Mouse (Mus musculus) heart, postnatal 25 days (tissue): ENCODE measurements around the gene Nr0b2. TPM values are rescaled to one million over a fixed set of nuclear protein-coding genes. Genes with fewer than 3 reads are reported as not detected.
"Not testable (repeated sequence)": the region's sequence is repeated elsewhere in the genome, so short reads cannot be mapped to it uniquely, and the experiment has no call there.

Source experiments
- DNase-seq: peaks from one replicate; pipeline ENCODE4 v3.0.0; 2022; ENCODE audit warnings: low spot score
- intact Hi-C: fragments of 180-260 bp; cut with DNase I; formaldehyde crosslinking; loops from one replicate; pipeline ENCODE4 v1.15.1; 2025
- total RNA-seq, 2 experiments: library from RNA; stranded (reverse); gene quantifications; 2 replicates each; pipeline ENCODE4 v1.2.3; 2021

The Nr0b2 gene
- total RNA-seq = 10 to 100 TPM; 18.1 to 20.0 TPM

DNA sequence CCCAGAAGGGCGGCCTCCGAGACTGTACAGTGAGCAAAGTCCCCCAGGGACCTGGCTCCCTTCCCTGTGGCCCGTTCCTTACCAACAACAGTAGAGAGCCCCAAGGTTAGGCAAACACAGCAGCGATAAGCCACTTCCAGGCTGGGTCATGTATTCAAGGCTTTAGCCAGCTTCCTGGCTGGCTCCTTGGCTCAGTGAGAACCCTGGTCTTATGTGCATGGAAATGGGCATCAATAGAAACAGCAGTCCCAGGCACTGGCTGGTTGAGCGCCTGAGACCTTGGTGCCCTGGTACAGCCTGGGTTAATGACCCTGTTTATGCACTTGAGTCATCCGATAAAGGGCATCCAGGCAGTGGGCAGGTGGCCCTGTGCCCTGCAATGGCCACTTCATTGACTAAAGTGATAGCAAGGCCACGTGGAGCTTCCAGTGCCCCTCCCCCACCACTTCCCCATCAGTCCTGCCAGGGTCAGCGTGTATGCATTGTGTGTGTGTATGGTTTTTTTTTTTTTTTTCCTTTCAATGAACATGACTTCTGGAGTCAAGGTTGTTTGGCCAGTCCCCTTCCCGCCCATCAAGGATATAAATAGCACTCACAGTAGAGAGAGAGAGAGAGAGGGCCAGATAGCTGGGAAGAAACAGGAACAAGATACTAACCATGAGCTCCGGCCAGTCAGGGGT lies at the start of gene Nr0b2:
TSS of gene Nr0b2 (plus strand) at position 609 of the 680 bp plus-strand sequence.
- DNase-seq = no peak
- intact Hi-C loops = no loop called here

DNA sequence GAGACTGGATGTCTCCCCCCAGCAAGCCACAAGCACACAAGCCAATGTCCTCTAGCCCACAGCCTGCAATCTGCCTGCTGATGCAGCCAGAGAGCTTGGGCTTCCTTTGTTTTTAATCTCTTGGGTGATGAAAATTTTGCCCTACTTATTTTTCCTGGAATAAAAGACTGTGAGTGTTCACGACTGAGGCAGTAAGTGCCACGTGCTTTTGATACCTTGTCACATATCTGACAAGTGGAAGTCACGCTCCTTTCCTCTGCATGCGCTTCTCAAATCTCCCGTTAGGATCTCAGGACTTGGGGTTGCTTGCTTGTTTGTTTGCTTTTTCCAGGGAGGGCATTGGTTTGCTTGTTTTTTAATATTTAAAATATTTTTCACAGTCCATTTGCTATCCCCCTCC lies 48.9 kb upstream of the Nr0b2 start:
- intact Hi-C loops = no loop called here
- no peak for DNase-seq

DNA sequence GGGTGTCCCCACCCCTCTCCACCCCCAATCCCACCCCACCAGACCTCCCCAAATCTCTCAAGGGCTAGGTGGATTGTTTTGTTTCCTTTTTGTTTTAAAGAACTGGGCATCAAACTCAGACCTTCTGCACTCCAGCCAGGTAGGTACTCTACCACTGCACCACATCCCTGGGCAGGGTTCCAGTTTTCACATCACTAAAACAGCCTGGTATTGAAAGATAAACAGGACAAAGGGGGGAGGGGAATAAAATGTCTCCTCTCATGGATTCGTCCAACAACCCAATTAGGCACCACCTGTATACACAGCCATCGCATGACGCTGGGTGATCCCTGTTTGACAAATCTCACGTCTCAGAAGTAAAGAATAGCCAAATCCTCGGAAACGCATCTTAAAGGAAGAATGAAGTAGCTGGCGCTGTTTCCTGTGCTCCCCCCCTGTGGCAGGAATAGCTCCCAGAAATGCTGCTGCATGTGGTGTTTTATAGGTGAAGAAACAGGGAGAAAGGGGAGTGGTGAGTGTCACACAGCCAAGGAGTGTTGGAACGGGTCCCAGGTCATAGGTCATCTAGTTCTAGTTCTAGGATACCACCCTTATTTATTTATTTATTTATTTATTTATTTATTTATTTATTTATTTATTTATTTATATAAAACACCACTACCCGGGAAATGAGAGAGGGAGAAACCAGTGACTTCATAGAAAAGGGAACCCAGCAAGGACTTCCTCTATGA lies 48.3 kb upstream of the Nr0b2 start:
- DNase-seq = no peak
- intact Hi-C loops = no loop called here

DNA sequence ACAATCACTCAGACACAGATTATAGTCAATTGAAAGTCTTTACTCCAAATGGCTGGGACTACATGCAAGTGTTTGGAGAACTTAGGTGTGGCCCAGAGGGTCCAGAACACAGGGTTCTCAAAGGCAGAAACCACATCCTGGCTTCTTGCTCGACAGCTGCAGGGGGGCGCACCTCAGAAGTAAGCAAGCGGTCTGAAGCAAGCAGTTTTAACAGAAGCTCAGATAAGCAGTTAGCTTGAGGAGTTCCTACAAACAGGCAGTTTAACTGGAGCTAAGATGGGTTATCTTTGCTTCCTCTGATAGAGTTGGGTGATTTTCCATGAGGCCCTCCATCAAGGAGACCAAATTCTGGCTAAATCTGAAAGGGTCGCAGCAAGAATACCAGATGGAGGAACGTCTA lies 46.6 kb upstream of the Nr0b2 start:
- intact Hi-C loops = no loop called here
- DNase-seq = no peak

DNA sequence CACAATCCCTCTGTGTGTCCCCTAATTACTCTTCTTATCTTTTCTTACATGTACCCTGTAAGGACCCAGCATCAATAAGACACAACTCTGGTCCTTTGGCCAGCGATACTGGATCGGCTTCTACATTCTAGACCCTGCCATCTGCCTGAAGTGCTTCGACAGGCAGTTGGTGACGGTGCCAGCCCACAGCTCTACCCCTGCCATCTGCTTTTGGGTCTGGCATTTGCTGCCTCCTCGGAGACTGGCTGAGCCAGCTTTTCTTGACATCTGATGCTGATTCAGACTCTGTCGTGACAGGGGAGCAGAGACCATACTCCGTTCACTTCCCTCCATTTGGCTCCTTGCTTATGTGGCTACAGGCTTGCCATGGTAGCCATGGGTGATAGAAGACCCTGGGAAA lies 44.2 kb upstream of the Nr0b2 start:
- intact Hi-C loops = no loop called here

DNA sequence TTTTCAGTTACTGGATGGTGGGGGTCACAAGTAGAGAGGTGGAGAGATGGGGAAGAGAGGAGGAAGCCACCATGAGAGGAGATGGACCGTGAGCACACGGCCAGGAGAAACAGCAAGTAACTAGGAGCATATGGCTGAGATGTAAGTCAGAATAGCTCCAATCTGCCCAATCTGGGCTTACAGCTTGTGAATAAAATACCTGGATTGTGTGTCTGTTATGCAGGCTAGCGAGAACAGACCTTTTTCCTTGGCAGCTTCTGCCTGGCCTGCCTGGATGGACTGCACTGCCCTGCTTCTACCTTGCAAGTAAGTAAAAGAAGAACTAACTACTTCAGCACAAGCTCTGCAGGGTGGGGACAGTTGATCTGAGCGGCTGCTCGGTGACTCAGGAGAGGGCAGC lies 42.1 kb upstream of the Nr0b2 start:
- intact Hi-C loops = no loop called here
- no peak for DNase-seq

More for the DNA sequence above, 44.2 kb upstream of the Nr0b2 start:
- DNase-seq = no peak

DNA sequence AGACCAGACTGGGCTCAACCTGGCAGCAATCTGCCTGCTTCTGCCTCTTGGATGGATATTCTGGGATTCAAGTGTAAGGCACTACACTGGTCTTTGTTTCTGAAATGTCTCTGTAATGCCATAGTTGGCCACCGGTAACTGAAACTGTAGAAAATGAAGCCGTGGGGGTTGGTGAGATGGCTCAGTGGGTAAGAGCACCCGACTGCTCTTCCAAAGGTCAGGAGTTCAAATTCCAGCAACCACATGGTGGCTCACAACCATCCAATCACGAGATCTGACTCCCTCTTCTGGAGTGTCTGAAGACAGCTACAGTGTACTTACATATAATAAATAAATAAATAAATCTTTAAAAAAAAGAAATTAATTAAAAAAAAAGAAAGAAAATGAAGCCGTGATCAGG lies 40.7 kb upstream of the Nr0b2 start:
- intact Hi-C loops = loop anchor here (2.0 kb wide), 2 partner anchors 34 to 90 kb away; no protein-coding TSS in a partner anchor

DNA sequence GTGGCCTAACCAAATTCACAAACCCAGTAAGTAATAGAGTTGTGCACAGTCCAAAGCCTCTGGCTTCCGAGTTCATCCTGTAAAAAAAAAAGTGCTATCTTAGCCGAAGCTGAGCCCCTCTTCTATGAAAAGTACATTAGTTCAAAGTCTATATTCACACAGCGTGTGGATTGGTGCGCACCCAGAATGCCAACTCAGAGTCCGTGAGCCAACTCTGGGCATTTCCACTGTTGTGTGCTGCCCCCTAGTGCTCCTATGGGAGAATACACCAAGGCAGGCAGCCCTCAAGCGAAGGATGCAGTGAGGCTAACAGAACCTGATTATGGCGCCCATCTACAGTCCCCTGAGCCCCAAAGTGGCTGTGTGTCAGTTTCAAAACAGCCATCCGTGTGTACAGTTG lies 40.2 kb upstream of the Nr0b2 start:
- DNase-seq = no peak
- intact Hi-C loops = loop anchor here (2.0 kb wide), 2 partner anchors 34 to 90 kb away; no protein-coding TSS in a partner anchor

More for the DNA sequence above, 40.7 kb upstream of the Nr0b2 start:
- DNase-seq = not testable (repeated sequence)

DNA sequence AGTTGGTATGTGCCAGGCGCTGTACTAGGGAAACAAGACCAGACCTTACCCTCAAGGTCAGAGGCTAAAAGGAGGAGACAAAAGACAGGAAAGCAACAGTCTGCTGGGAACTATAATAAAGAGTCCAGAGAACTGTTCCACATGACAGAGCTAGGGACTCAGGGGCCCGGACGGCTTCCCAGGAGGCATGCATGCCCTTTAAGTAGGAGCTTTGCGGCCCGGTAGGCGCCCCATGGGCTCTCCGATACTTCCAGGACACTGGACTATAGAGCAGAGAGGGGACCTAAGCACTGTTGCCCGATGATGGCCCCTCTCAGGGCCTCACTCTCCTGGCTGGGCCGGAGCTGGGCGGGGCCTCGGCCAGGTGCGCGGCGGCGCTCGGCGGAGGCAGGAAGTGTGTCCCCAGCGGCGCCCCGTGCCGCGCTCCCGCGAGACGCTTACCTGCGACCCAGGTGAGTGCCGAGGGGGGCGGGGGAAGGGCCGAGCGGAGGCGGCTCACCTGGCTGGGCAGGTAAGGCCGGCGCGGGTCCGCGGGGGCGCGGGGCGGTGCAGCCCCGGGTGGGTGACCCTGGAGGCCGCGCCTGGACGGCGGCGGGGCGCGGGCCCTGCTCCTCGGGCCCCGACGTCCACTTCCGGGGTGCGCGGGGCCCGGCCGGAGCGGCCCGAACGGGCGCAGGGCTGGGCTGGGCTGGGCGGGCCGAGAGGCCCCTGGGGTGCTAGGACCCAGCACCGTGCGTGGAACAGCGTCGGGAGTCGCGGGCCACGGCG lies 34.4 kb upstream of the Nr0b2 start, which contains the start of gene Kdf1:
TSS of gene Kdf1 (plus strand) at position 363 of the 768 bp plus-strand sequence.
- no peak for DNase-seq
- intact Hi-C loops = no loop called here

DNA sequence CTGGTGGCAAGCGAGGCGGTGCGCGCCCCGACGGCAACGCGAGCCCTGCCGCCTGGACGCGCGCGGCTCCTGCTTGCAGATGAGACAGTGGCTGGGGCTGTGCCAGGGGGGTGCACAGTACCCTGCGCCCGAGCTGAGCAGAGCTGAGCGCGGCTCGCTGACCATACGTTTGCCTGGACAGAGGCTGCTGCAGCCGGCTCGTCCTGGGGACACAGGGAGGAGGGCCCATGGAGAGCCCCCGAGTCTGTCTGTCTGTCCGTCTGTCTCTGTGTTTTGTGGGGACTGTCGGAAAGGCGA lies 33.9 kb upstream of the Nr0b2 start:
- intact Hi-C loops = no loop called here
- no peak for DNase-seq

DNA sequence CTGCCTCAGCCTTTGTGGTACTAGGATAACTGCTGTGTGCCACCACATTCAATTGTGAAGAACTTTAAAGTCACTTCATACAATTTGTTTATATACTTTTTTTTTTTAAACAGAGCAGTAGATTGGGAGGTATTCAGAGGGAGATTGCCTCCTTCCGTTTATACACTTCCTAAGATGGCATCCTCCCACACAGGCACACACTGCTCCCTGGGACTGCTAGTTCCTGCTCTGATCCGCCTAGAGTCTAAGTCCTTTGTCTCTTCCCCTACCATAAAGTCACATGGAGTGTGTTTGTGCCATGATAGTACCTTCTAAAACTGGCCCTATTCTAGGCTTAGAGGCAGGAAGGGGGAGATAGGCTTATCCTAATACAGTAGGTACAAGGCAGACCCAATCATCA lies 31.7 kb upstream of the Nr0b2 start:
- intact Hi-C loops = no loop called here
- no peak for DNase-seq

DNA sequence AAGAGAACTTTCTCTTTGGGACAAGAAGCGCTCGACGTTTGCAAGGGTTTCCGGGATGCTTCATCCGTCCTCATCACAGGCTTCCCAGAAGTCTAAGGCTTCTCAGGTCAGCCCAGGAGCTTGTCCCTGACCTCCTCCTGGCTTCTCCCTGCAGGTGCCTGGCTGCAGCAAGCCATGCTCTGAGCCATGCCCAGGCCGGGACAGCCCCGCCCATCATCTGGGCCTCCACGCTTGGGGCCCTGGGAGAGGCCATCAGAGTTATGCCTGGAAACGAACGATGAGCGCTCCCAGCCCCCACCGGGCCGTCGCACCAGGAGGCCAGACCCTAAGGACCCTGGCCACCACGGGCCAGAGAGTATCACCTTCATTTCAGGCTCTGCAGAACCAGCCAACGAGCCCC lies 25.4 kb upstream of the Nr0b2 start:
- DNase-seq = no peak
- intact Hi-C loops = no loop called here

DNA sequence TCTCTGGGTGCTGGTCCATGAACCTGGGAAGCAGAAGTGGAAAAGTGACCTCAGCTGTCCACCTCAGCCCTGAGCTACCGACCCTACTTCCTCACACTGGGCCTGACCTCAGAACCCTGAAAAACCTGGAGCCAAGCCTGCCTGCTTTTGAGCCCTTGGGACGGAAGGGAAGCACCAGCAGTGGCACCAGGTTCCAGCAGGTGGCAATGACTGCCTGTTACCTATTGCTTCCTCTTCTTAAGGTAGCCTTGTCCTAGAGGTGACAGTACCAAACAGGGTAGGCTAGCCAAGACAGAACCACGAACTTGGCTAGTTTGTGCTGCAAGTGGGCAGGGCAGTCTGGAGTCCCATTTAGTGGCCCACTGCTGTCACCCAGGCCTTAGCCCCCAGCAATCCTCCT lies 20.4 kb upstream of the Nr0b2 start:
- no peak for DNase-seq
- intact Hi-C loops = no loop called here

DNA sequence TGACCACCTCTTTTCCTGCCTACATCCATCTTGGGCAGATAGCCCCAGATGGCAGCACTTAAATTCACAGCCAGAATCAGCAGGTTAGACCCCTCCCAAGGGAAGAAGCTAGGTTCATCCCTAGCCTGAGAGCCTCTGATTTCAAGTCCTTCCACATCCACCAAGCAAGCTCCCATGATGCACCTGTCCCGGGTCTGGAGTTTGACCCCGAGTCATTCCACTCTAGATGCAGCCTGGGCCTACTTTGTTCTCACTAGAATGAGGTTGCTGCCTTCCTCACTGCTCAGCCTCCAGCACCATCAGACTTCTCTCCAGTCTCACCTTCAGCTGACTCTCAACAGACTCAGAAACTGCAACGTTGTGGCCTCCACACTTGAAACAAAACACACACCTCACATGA lies 17.1 kb upstream of the Nr0b2 start:
- no peak for DNase-seq
- intact Hi-C loops = no loop called here

DNA sequence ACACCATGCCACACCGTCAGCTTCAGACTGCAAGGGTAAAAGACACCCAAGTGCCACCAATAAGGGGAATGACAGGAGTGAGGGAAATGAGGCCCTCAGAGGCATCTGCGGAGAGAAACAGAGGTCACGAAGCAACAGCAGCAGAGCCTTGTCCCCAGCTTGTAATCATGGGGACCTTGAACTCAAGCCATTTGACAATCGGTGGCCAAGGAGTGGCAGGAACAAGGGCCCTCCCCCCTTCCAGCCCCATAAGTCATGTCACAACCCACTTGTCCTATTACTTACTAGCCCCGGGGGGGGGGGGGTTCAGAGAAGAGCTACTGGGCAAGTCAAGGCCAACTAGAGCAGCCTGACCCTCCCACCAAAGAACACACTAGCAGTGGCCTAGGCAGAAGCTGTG lies 16.5 kb upstream of the Nr0b2 start:
- DNase-seq = no peak
- intact Hi-C loops = no loop called here

DNA sequence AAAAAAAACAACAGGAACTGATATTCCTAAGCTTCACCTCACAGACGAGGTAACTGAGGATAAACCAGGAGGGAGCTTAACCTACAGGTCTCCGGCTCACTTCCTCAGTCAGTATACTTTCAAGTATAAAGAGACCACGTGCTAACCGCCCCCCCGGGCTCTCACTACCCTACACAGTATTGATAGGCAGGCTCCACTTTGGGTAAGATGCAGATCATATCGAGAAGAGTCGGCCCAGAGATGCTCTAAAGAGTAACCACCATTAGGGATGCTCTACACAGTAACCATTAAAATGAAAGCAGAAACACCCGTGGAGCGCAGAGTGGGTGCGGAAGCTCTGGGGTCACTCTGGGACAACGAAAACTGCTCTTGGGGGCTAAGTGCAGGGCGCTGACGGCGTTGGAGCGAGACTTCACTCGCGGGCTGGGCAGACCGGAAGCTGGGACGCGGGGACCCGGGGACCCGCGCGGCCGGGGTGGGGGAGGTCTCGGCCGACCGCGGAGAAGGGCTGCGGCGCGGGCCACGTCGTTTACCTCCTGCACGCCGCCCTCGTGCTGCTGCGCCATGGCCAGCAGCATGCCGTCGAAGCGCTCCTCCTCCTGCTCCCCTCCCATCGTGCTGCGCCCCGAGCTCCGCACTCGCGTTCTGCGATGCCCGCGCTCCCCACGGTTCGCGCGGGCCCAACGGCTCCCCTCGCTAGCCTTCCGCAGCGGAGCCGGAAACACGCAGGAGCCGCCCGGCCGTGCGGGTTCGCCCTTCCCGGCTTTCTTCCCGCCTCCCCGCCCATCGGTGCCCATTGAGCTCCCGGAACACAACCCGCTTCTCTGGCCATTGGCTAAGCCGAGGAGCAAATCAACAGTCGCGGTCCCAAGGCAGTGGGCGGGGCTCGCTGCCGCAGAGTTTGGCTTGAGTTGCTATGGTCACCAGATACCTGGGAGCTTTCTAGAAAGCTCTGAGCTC lies 7.6 kb upstream of the Nr0b2 start, which contains the start of gene Nudc:
TSS of gene Nudc (minus strand) at position 725 of the 960 bp plus-strand sequence.
- intact Hi-C loops = no loop called here
- peak; percentile 94 for DNase-seq

DNA sequence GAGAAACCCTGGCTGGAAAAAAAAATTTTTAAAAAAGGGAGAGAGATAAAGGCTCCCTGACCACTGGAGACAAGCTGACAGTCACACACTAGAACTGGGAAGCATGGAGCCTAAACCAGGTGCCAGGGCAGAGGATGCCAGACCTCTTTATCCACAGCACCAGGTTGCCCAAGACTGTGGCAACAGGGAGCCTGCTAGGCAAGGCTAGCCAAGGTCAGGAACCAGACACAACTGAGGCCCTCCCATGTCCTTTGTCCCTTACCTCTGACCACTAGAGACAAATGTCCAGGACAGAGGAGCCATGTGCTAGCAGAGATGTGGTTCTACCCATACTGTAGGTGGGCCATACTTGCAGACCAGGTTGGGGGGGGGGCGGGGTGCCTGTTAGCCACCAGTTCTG lies 1.1 kb upstream of the Nr0b2 start:
- intact Hi-C loops = no loop called here
- DNase-seq = no peak

DNA sequence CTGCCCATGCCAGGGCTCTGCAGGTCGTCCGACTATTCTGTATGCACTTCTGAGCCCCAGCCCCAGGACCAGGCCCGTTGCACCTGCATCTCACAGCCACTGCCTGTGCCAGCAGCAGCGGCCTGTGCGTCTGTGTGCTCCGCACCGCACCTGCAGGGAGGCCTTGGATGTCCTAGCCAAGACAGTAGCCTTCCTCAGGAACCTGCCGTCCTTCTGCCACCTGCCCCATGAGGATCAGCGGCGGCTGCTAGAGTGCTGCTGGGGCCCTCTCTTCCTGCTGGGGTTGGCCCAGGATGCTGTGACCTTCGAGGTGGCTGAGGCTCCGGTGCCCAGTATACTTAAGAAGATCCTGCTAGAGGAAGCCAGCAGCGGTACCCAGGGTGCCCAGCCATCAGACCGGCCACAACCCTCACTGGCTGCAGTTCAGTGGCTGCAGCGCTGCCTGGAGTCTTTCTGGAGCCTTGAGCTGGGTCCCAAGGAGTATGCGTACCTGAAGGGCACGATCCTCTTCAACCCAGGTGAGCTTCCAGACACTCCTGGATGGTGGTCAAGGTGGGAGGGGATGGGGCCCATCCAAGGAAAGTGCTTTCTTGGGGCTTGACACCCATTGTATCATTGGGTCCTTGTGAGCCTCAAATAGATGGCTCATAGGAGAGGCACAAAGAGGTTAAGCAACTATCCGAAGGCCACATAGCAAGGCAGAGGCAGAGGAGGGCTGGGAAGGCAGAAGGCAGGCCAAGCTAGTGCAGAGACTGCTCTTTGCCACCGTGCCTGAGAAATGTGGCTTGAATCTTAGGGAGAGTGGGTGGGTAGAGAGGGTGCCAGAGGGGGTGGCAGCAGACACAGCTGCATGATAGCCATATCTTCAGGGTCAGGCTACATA lies 513 bp downstream of the Nr0b2 start:
- DNase-seq = no peak
- intact Hi-C loops = no loop called here
